Mouse (Mus musculus): ENCODE measurements at regions not wholly inside any gene's neighbourhood (a gene's known extent, or its start where the extent isn't known, plus 50 kb on each side); places are given as distances from the start of the nearest gene placed in this dataset.

DNA sequence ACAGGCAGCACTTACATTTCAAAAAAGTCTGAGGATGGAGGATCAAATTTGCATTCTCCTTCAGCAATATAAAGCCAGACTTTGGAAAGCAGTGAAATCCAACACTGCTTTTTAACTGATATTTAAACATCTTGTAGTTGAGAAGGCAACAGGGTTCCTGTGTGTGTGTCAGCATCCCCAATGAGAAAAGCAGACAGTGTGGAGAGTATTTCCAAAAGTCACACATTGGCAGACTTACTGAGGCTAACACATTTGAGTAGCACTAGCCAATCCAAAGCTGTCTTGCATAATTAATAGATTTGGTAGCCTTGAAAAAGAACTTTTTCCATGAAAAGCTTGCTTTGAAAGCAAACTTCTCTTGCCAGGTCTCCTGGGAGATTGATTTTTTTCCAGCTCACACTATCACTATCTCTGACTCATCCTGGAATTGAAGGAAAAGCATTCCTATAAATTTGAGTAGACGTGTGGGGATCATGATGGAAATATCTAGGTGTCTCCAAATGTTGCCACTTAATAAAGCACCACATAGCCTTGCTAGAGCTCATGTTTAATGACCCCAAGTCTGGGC is 168.0 kb downstream of the Ibtk start:
- intact Hi-C loops (cut with DNase I) = no loop called here
- H3K27ac ChIP-seq = no peak overlapping the region
- no peak for TF ChIP-seq CTCF (IDR thresholded peaks at IDR 0.05)
- no peak for DNase-seq
- no peak overlapping the region for H3K4me3 ChIP-seq

DNA sequence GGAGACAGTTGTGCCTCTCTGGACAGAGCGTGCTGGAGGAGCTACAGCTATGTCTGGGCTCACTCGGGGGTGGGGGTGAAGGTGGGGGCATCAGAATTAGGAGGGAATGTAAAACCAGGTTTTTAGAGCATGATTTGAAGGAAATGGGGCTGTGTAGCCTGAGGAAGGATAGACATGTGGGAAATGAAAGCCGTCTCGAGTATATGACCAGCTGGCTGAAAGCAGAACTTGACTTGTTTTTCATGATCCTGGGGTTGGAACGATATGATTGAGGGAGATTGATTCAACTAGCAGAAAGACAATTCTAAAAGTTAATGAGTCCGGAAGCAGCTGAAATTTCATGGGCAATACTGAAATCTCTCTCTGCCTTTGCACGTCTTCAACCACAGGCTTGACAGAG is 171.3 kb downstream of the Ibtk start:
- intact Hi-C loops (cut with DNase I) = no loop called here
- no peak for TF ChIP-seq CTCF (IDR thresholded peaks at IDR 0.05)
- no peak for DNase-seq
- Histone ChIP-seq H3K4me3 (no peak overlapping the region), H3K27ac (no peak overlapping the region)

DNA sequence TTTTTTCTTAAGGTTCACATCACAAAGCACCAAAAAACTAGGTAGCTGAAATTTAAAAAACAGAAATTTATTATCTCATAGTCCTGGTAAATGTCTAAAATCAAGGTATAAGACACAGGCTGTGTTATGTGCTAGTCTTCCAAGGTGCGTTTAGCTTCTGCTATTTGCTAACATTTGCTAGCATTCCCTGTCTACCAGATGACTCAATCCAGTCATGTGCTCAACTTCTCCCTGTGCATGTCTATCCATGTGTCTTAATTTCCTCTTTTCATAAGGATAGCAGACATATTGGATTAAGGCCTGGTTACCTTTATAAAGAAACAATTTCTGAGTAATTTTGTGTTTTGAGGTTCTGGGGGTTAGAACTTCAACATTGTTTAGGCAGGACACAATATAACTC is 171.8 kb downstream of the Ibtk start:
- no peak for DNase-seq
- no peak overlapping the region for H3K4me3 ChIP-seq
- TF ChIP-seq CTCF (IDR thresholded peaks at IDR 0.05) = no peak
- intact Hi-C loops (cut with DNase I) = no loop called here
- H3K27ac ChIP-seq = no peak overlapping the region

DNA sequence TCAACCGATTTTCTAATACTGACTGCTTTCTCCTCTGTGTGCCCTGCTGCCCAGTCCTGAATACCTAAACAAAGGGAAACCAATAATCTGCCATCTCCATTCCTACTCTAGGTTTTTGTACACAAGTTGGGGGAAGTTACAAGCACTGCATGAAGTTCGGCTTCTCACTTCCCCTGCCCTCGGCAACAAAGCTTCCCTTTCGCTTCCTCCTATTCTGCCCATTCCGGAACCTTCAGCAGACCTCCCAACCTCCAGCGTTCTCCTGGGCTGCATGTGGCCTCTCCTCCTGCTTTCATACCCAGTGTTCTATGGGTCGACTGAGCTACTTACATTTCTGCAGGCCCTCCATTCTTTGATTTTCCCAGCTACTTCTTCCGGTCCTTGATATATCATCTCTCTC is 180.3 kb downstream of the Ibtk start:
- TF ChIP-seq CTCF (IDR thresholded peaks at IDR 0.05) = no peak
- H3K4me3 ChIP-seq = no peak overlapping the region
- intact Hi-C loops (cut with DNase I) = no loop called here
- DNase-seq = peak; percentile 26
- no peak overlapping the region for H3K27ac ChIP-seq

DNA sequence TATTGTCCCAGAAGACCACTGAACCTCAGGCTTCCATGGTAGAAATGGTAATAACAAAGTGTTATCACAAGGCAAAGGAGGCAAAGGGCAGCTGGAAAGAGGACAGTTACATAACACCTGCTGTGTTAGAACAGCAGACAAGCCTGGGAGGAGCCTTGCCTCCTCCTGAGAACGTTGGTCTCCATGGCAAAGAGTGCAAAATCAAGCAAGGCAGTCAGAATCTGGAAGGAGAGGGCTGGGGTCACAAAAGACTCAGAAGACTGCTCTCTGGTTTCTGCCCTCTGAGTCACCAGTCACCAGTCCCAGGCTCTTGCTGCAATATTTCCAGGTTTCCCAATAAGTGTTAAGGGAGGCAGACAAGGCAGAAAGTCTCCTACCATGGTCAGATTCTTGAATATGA is 197.3 kb downstream of the Ibtk start:
- intact Hi-C loops (cut with DNase I) = no loop called here

DNA sequence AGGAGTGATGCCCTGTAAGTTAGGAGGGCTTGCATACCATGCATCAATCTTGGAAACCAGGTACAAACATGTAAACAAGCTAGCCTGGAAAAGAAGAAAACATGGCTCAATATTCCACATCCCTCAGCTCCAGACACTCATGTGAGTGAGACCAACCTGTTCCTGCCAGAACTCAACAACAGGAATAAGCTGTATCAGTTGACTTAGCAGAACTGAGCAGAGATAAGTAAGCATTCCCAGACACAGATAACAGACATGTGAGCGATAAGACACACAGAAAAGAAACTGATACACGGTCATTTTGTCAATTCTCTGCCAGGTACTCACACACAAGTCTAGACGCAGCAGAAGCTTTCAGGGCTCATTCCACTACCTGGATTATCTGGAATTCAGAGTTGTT is 198.7 kb downstream of the Ibtk start:
- TF ChIP-seq CTCF (IDR thresholded peaks at IDR 0.05) = no peak
- H3K4me3 ChIP-seq = no peak overlapping the region
- H3K27ac ChIP-seq = no peak overlapping the region
- no peak for DNase-seq
- intact Hi-C loops (cut with DNase I) = no loop called here

More for the DNA sequence above, 197.3 kb downstream of the Ibtk start:
- peak; percentile 17 for DNase-seq
- no peak for TF ChIP-seq CTCF (IDR thresholded peaks at IDR 0.05)
- H3K27ac ChIP-seq = no peak overlapping the region
- no peak overlapping the region for H3K4me3 ChIP-seq

DNA sequence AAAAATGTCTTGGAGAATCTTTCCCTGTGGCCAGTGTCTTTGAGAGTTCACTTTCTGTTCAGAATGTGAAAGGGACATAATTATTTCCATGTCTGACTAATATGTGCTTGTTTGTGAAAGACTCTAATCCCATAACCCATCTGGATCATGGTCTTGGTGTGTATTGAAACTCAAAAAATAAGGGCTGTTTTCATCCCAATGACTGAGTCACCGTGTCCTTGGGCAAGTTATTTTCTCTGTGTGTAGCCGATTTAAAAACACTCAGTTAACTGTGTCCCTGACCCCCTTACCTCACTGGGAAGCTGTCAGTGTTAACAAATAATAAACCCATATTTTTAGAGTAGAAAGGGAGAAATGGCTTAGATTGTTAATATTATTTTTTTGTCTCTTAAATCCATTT is 202.9 kb downstream of the Ibtk start:
- no peak for DNase-seq
- intact Hi-C loops (cut with DNase I) = no loop called here
- Histone ChIP-seq H3K4me3 (no peak overlapping the region), H3K27ac (peak overlapping the region; percentile 66; the same call in 1 of the 2 replicates)
- TF ChIP-seq CTCF (IDR thresholded peaks at IDR 0.05) = no peak

DNA sequence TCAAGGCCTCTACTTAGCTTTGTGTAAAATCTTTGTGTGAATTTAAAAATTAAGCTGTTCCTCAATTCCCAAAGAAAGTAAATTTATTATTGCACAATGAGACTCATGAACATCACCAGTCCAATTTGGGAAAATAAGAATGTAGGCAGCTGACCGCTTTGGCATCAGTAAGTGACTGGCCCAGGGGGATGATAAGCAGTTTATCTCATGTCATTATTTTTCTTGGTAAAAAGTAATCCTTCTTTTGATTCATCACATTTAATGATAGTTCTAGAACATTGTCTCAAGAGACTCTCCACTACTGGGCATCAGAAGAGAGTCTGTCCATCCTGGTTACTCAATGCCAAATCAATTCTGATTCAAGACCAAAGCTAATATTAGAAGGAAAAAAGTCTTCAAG is 203.6 kb downstream of the Ibtk start:
- no peak overlapping the region for H3K4me3 ChIP-seq
- DNase-seq = peak; percentile 22
- H3K27ac ChIP-seq = peak overlapping the region; percentile 66
- TF ChIP-seq CTCF (IDR thresholded peaks at IDR 0.05) = no peak
- intact Hi-C loops (cut with DNase I) = no loop called here

DNA sequence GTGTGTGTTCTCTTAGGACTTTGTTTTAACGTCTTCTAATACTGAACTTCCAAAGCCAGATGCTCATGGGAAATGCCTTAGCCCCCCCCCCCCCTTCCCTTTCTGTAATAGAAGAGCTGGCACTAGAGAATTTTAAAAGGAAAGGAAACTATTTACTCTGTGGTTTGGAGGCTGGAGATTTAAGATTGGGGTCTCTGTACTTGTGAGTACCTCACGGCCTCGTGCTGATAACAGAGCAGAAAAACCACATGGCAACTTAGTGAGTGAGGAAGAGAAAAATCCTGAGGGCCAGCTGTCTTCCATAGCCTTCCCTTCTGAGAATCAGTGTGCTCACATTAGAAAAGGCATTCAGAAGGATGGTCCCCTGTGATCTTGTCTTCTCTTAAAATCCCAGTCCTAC is 210.6 kb downstream of the Ibtk start:
- intact Hi-C loops (cut with DNase I) = no loop called here
- Histone ChIP-seq H3K27ac (no peak overlapping the region), H3K4me3 (no peak overlapping the region)
- TF ChIP-seq CTCF (IDR thresholded peaks at IDR 0.05) = no peak
- no peak for DNase-seq

DNA sequence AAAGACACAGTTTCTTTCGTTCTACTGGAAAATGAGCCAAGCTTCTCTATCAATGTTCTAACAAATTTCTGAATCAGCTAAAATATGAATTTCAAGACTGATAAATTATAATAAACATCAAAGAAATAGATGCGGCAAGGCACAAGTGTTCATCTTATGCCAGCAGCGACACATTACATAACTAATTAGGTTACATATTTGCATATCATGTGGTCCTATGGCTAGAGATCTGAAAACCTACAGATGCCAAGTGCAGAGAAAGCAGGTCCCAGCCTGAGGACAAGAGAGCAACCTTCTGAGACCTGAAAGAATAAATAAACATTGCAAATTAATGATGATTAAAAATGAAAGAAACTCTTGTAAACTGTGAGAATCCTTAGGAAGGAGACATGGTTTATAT is 201.3 kb upstream of the Tent5a start:
- intact Hi-C loops (cut with DNase I) = no loop called here
- H3K4me3 ChIP-seq = no peak overlapping the region
- no peak overlapping the region for H3K27ac ChIP-seq
- no peak for DNase-seq
- no peak for TF ChIP-seq CTCF (IDR thresholded peaks at IDR 0.05)

DNA sequence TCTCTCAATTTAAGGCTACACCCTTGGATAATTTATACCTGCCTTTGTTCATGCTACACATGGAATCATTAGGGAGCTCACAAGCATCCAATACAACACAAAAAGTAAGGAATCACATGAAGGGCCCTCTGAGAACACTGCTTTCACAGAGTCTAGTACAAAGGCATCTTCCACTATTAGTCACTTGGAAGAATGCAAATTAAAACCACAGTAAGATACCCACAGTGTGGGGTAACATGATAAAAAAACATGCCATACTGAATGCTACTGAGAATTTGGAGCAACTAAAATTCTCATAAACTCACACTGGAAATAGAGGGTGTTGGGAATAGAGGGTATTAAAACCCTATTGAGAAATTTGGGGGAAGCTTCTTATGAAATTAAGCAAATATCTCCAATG is 197.6 kb upstream of the Tent5a start:
- TF ChIP-seq CTCF (IDR thresholded peaks at IDR 0.05) = no peak
- H3K4me3 ChIP-seq = no peak overlapping the region
- DNase-seq = no peak
- intact Hi-C loops (cut with DNase I) = no loop called here
- no peak overlapping the region for H3K27ac ChIP-seq

DNA sequence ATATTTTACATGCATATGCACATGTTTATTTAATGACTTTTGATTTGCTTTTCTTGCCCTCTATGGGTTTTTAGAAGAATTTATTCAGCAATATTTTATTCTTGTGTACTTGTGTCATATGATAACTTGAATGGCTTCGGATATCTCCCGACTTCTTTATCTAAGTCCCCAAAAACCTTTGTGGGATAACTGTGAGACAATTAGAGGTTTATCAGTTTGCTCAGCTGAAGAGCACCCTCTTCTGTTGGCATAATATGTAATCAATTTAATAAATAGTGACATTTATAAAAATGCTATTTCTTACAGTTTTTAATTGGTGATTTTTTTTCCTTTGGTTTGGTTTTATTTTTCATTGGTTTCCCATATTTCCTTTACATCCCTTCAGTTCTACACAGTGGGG is 194.2 kb upstream of the Tent5a start:
- intact Hi-C loops (cut with DNase I) = no loop called here
- Histone ChIP-seq H3K4me3 (no peak overlapping the region), H3K27ac (no peak overlapping the region)
- DNase-seq = no peak
- 0 out of 2 replicates have a peak, but pooled peaks have one; percentile 3 for TF ChIP-seq CTCF (IDR thresholded peaks at IDR 0.05)

DNA sequence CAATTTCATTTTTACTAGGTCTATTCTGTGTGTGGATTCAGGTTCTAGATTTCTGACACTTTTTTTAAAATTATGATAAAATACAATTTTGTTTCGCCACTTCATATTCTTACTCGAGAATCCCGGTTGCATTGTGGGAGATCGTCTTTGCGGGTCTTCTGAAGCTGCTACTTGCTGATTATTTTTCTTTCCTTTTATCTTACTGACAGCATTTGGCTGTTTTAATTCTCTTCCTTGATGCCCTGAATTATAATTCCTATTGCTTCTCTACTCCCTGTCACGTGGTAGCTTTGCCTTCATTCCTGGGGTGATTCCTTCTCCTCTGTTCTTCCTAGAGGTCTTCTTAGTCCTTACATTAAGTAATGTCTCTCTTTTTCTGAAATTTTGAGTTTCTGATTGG is 193.8 kb upstream of the Tent5a start:
- intact Hi-C loops (cut with DNase I) = no loop called here
- no peak for DNase-seq
- H3K27ac ChIP-seq = no peak overlapping the region
- H3K4me3 ChIP-seq = no peak overlapping the region
- TF ChIP-seq CTCF (IDR thresholded peaks at IDR 0.05) = no peak

DNA sequence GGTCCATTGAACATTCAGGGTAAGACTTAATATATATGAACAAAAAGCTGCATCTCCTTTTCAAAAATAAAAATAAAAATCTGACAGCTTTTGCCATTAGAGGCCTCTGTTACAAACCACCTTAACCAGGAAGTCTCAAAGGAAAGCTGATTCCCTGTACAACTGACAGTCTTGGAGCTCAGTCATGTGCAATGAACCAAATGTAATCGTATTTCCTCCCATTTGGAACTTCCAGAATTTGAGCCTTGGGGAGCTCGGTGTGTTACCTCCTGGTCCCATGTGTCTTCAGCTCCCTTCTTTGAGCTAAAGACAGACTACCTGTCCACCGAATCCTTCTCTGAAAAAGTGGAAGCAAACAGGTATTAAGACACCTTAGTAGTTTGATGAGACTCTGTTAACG is 171.9 kb upstream of the Tent5a start:
- no peak overlapping the region for H3K4me3 ChIP-seq
- TF ChIP-seq CTCF (IDR thresholded peaks at IDR 0.05) = no peak
- intact Hi-C loops (cut with DNase I) = no loop called here
- DNase-seq = no peak
- no peak overlapping the region for H3K27ac ChIP-seq

DNA sequence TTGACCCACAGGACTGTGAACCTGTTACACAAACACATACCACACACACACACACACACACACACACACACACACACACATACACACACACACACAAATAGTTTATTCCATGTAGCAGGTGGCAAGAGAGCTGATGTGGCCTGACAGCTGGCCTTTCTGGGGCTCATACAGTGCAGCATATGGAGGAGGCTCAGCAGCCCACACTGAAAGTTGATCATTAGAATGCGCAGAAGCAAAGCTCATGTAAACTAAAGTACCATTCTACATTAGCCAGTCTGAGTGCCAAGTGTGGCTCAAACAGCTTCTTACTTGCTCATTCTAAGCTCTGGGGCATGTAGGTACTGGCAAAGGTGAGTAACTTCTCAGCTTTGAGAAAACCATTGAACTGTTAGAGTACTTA is 170.2 kb upstream of the Tent5a start:
- Histone ChIP-seq H3K27ac (no peak overlapping the region), H3K4me3 (no peak overlapping the region)
- TF ChIP-seq CTCF (IDR thresholded peaks at IDR 0.05) = no peak
- DNase-seq = no peak
- intact Hi-C loops (cut with DNase I) = no loop called here
